Mouse (Mus musculus) splenic B cell, adult 2 months (primary cell): ENCODE measurements around the gene Zfp706.

Source experiments
- DNase-seq: peaks from one replicate; pipeline ENCODE4 v3.0.0-alpha.2; 2011; ENCODE audit warnings: low read depth, low spot score
- H3K27me3 ChIP-seq: 2 replicates; pipeline ENCODE4 v1.6.1; 2012; ENCODE audit warnings: mild to moderate bottlenecking, low read length, moderate library complexity, mixed read lengths; ENCODE audit not compliant: control insufficient read depth, poor library complexity, insufficient read depth, severe bottlenecking
- H3K36me3 ChIP-seq: 2 replicates; pipeline ENCODE4 v1.6.1; 2012; ENCODE audit warnings: mild to moderate bottlenecking, low read length, moderate library complexity, mixed read lengths; ENCODE audit not compliant: control insufficient read depth, poor library complexity, insufficient read depth, severe bottlenecking

Gene Zfp706

GRCm38 (mm10) chr15:36960010-36960875, 47.3 kb downstream of the Zfp706 start:
- H3K36me3 ChIP-seq: no peaks in the 10 kb centered on the region
- no peak for DNase-seq
- H3K27me3 ChIP-seq: no peaks in the 10 kb centered on the region

- DNase-seq: no peak
- Histone ChIP-seq H3K36me3 (no peaks in the 10 kb centered on the region), H3K27me3 (no peaks in the 10 kb centered on the region)
Observed at GRCm38 (mm10) chr15:36956221-36956620, 51.4 kb downstream of the Zfp706 start.

- no peaks in the 10 kb centered on the region for H3K27me3 ChIP-seq
- DNase-seq: no peak
Observed at GRCm38 (mm10) chr15:36950258-36950657, 57.3 kb downstream of the Zfp706 start.

GRCm38 (mm10) chr15:36948866-36949546, 58.6 kb downstream of the Zfp706 start:
- no peak for DNase-seq
- Histone ChIP-seq H3K27me3 (no peaks in the 10 kb centered on the region), H3K36me3 (no peaks in the 10 kb centered on the region)

More at GRCm38 (mm10) chr15:36950258-36950657, 57.3 kb downstream of the Zfp706 start:
- no peaks in the 10 kb centered on the region for H3K36me3 ChIP-seq
